Mouse (Mus musculus) ES-Bruce4 (cell line): ENCODE results near the gene Dydc2. TPM values are rescaled to one million over a fixed set of nuclear protein-coding genes. Genes with fewer than 3 reads are reported as not detected.

ENCODE experiments used
- H3K27ac ChIP-seq: 2 replicates; pipeline ENCODE4 v1.5.1; 2012; ENCODE audit warnings: low read length, inconsistent platforms; ENCODE audit not compliant: insufficient read depth
- H3K27me3 ChIP-seq: 2 replicates; pipeline ENCODE4 v1.6.1; 2012; ENCODE audit warnings: mild to moderate bottlenecking, low read length, inconsistent platforms; ENCODE audit not compliant: control insufficient read depth, poor library complexity, insufficient read depth, severe bottlenecking
- H3K36me3 ChIP-seq: 2 replicates; pipeline ENCODE4 v1.6.1; 2012; ENCODE audit warnings: inconsistent platforms, mild to moderate bottlenecking, low read length, moderate library complexity; ENCODE audit not compliant: control insufficient read depth, poor library complexity, insufficient read depth, severe bottlenecking
- H3K4me1 ChIP-seq: one replicate; pipeline ENCODE4 v1.8.1; 2011; ENCODE audit warnings: low read length; ENCODE audit not compliant: control insufficient read depth, insufficient read depth
- H3K4me3 ChIP-seq: 2 replicates; pipeline ENCODE4 v1.5.1; 2011; ENCODE audit warnings: low read depth, mild to moderate bottlenecking, low read length
- H3K9ac ChIP-seq: 2 replicates; pipeline ENCODE4 v1.6.1; 2012; ENCODE audit warnings: low read depth, mild to moderate bottlenecking, inconsistent platforms; ENCODE audit not compliant: poor library complexity, severe bottlenecking
- H3K9me3 ChIP-seq: replicated peaks from 2 replicates; pipeline ENCODE4 v1.6.1; 2012; ENCODE audit warnings: mild to moderate bottlenecking, low read length, inconsistent platforms; ENCODE audit not compliant: control insufficient read depth, poor library complexity, insufficient read depth, severe bottlenecking
- CTCF ChIP-seq: IDR thresholded peaks from one replicate; pipeline ENCODE4 v1.8.1; 2011; ENCODE audit warnings: low read depth, low read length
- EP300 ChIP-seq: IDR thresholded peaks from 2 replicates; pipeline ENCODE4 v1.6.1; 2011; ENCODE audit warnings: low read depth, low read length; ENCODE audit not compliant: insufficient read depth
- POLR2A ChIP-seq: IDR thresholded peaks from one replicate; pipeline ENCODE4 v1.8.1; 2011; ENCODE audit warnings: low read length; ENCODE audit not compliant: insufficient read depth
- polyA plus RNA-seq: library from polyadenylated mRNA; stranded (reverse); fragments of >200 nt; gene quantifications from 2 replicates; pipeline ENCODE4 v1.2.4, GENCODE M21; 2011; ENCODE audit warnings: low read depth; ENCODE audit not compliant: missing spikeins, insufficient read depth, insufficient read length

The Dydc2 gene
- polyA plus RNA-seq, 1 experiment, result not detected

GRCm38 (mm10) chr14:41017460-41017859 lies 51.5 kb downstream of the Dydc2 start:
- no peak overlapping the region for H3K4me3 ChIP-seq
- no peaks in the 10 kb centered on the region for H3K36me3 ChIP-seq
- no peaks in the 10 kb centered on the region for H3K4me1 ChIP-seq
- no peak overlapping the region for H3K27ac ChIP-seq
- H3K27me3 ChIP-seq, result peaks cover 3% of the 10 kb centered on the region; the same call in 1 of the 2 replicates
- no peak for TF ChIP-seq POLR2A
- no peak for TF ChIP-seq EP300
- TF ChIP-seq CTCF, result no peak
- H3K9ac ChIP-seq, result no peak overlapping the region
- no peaks in the 10 kb centered on the region for H3K9me3 ChIP-seq

- H3K9me3 ChIP-seq, result no peaks in the 10 kb centered on the region
- no peaks in the 10 kb centered on the region for H3K36me3 ChIP-seq
- TF ChIP-seq POLR2A (no peak), EP300 (no peak), CTCF (no peak)
- H3K4me1 ChIP-seq, result no peaks in the 10 kb centered on the region
- H3K9ac ChIP-seq, result no peak overlapping the region
- H3K27ac ChIP-seq, result no peak overlapping the region
- no peak overlapping the region for H3K4me3 ChIP-seq
- H3K27me3 ChIP-seq, result peaks cover 3% of the 10 kb centered on the region; the same call in 1 of the 2 replicates
These were observed 54.2 kb downstream of the Dydc2 start for GRCm38 (mm10) chr14:41014701-41015240.

- H3K9me3 ChIP-seq, result no peaks in the 10 kb centered on the region
- H3K27ac ChIP-seq, result no peak within 1 kb of the TSS
- peak within 1 kb of the TSS; percentile 29 for H3K4me3 ChIP-seq
- no peaks in the 10 kb centered on the region for H3K4me1 ChIP-seq
- H3K36me3 ChIP-seq, result no peaks in the 10 kb centered on the region
- H3K27me3 ChIP-seq, result peaks cover 3% of the 10 kb centered on the region; the same call in 1 of the 2 replicates
- H3K9ac ChIP-seq, result no peak within 1 kb of the TSS
- TF ChIP-seq POLR2A (no peak), CTCF (no peak), EP300 (no peak)
These were observed 55.1 kb downstream of the Dydc2 start, which contains the start of gene Fam213a for GRCm38 (mm10) chr14:41013630-41014613. Gene Fam213a, minus strand, starts transcription at chr14:41013788.

GRCm38 (mm10) chr14:41013143-41013542 lies 55.9 kb downstream of the Dydc2 start:
- H3K27ac ChIP-seq, result no peak overlapping the region
- peak overlapping the region; percentile 29 for H3K4me3 ChIP-seq
- H3K4me1 ChIP-seq, result no peaks in the 10 kb centered on the region
- no peaks in the 10 kb centered on the region for H3K36me3 ChIP-seq
- no peak overlapping the region for H3K9ac ChIP-seq
- no peaks in the 10 kb centered on the region for H3K9me3 ChIP-seq
- TF ChIP-seq EP300 (no peak), POLR2A (no peak), CTCF (no peak)
- H3K27me3 ChIP-seq, result peaks cover 3% of the 10 kb centered on the region; the same call in 1 of the 2 replicates

- H3K27me3 ChIP-seq, result peaks cover 3% of the 10 kb centered on the region; the same call in 1 of the 2 replicates
- H3K36me3 ChIP-seq, result no peaks in the 10 kb centered on the region
- no peak overlapping the region for H3K27ac ChIP-seq
- no peaks in the 10 kb centered on the region for H3K9me3 ChIP-seq
- no peak for TF ChIP-seq POLR2A
- TF ChIP-seq CTCF, result no peak
- no peak for TF ChIP-seq EP300
- no peak overlapping the region for H3K4me3 ChIP-seq
- H3K4me1 ChIP-seq, result no peaks in the 10 kb centered on the region
- no peak overlapping the region for H3K9ac ChIP-seq
These were observed 57.1 kb downstream of the Dydc2 start for GRCm38 (mm10) chr14:41011916-41012315.
